Mouse (Mus musculus): ENCODE results near the gene Ccdc81. TPM values are rescaled to one million over a fixed set of nuclear protein-coding genes. Genes with fewer than 3 reads are reported as not detected.

Ccdc81 gene
- polyA plus RNA-seq, 2 experiments: not detected

GRCm38 (mm10) chr7:89843121-89843520 lies 60.3 kb downstream of the Ccdc81 start:
- no peak for DNase-seq (ENCODE audit: low read depth in 3 of 3, low spot score in 3 of 3)
- 25% methylated on average over 6 of the region's 6 CpGs for WGBS (ENCODE audit: insufficient replicate concordance)
- no peaks in the 10 kb centered on the region for H3K27me3 ChIP-seq (ENCODE audit: control insufficient read depth, insufficient read depth, low read length)

GRCm38 (mm10) chr7:89842404-89842715 lies 61.1 kb downstream of the Ccdc81 start:
- TF ChIP-seq CTCF (IDR thresholded peaks at IDR 0.05; ENCODE audit: low read depth): no peak
- TF ChIP-seq EP300 (IDR thresholded peaks at IDR 0.05; ENCODE audit: low read depth): no peak
- DNase-seq (ENCODE audit: low read depth in 3 of 3, low spot score in 3 of 3) (no peak), ATAC-seq (ENCODE audit: insufficient read depth) (no peak)
- no peak overlapping the region for H3K4me3 ChIP-seq (ENCODE audit: insufficient read depth in 1 of 2, low read depth in 2 of 2, low read length in 2 of 2)
- H3K9ac ChIP-seq (replicated peaks): no peak overlapping the region
- no peaks in the 10 kb centered on the region for H3K36me3 ChIP-seq (replicated peaks; ENCODE audit: control insufficient read depth, insufficient read depth, low read depth)
- no peaks in the 10 kb centered on the region for H3K4me1 ChIP-seq (replicated peaks; ENCODE audit: control insufficient read depth in 2 of 2, insufficient read depth in 2 of 2, low read length in 1 of 2)
- H3K27me3 ChIP-seq (ENCODE audit: control insufficient read depth, insufficient read depth, low read length): no peaks in the 10 kb centered on the region
- no peak overlapping the region for H3K27ac ChIP-seq
- no peaks in the 10 kb centered on the region for H3K9me3 ChIP-seq (ENCODE audit: control insufficient read depth, low read length)
- WGBS (ENCODE audit: insufficient replicate concordance): 76% methylated on average over 5 of the region's 5 CpGs
- no peak overlapping the region for H3K4me2 ChIP-seq (ENCODE audit: low read depth)

More at GRCm38 (mm10) chr7:89843121-89843520, 60.3 kb downstream of the Ccdc81 start:
- Histone ChIP-seq H3K4me3 (ENCODE audit: insufficient read depth in 1 of 2, low read depth in 2 of 2, low read length in 2 of 2) (no peak overlapping the region), H3K27ac (no peak overlapping the region), H3K9me3 (ENCODE audit: control insufficient read depth, low read length) (no peaks in the 10 kb centered on the region), H3K4me1 (replicated peaks; ENCODE audit: control insufficient read depth in 2 of 2, insufficient read depth in 2 of 2, low read length in 1 of 2) (no peaks in the 10 kb centered on the region), H3K36me3 (replicated peaks; ENCODE audit: control insufficient read depth, insufficient read depth, low read depth) (no peaks in the 10 kb centered on the region), H3K9ac (replicated peaks) (no peak overlapping the region), H3K4me2 (ENCODE audit: low read depth) (no peak overlapping the region)
- no peak for TF ChIP-seq CTCF (IDR thresholded peaks at IDR 0.05; ENCODE audit: low read depth)
- no peak for TF ChIP-seq EP300 (IDR thresholded peaks at IDR 0.05; ENCODE audit: low read depth)
- no peak for ATAC-seq (ENCODE audit: insufficient read depth)

- Histone ChIP-seq H3K36me3 (replicated peaks; ENCODE audit: control insufficient read depth, insufficient read depth, low read depth) (no peaks in the 10 kb centered on the region), H3K27ac (no peak overlapping the region), H3K4me1 (replicated peaks; ENCODE audit: control insufficient read depth in 2 of 2, insufficient read depth in 2 of 2, low read length in 1 of 2) (no peaks in the 10 kb centered on the region), H3K4me2 (ENCODE audit: low read depth) (no peak overlapping the region), H3K9ac (replicated peaks) (no peak overlapping the region), H3K4me3 (ENCODE audit: insufficient read depth in 1 of 2, low read depth in 2 of 2, low read length in 2 of 2) (no peak overlapping the region), H3K9me3 (ENCODE audit: control insufficient read depth, low read length) (no peaks in the 10 kb centered on the region), H3K27me3 (ENCODE audit: control insufficient read depth, insufficient read depth, low read length) (no peaks in the 10 kb centered on the region)
- peak; percentile 37 to 38 (median 38) for DNase-seq (ENCODE audit: low read depth in 3 of 3, low spot score in 3 of 3)
- 29% methylated on average over 15 of the region's 15 CpGs for WGBS (ENCODE audit: insufficient replicate concordance)
- TF ChIP-seq EP300 (IDR thresholded peaks at IDR 0.05; ENCODE audit: low read depth): no peak
- TF ChIP-seq CTCF (IDR thresholded peaks at IDR 0.05; ENCODE audit: low read depth): peak; percentile 70
- no peak for ATAC-seq (ENCODE audit: insufficient read depth)
Observed at GRCm38 (mm10) chr7:89841670-89842403, 61.6 kb downstream of the Ccdc81 start.

GRCm38 (mm10) chr7:89839721-89840120 lies 63.7 kb downstream of the Ccdc81 start:
- Histone ChIP-seq H3K4me2 (ENCODE audit: low read depth) (no peak overlapping the region), H3K4me1 (replicated peaks; ENCODE audit: control insufficient read depth in 2 of 2, insufficient read depth in 2 of 2, low read length in 1 of 2) (no peaks in the 10 kb centered on the region), H3K27ac (no peak overlapping the region), H3K36me3 (replicated peaks; ENCODE audit: control insufficient read depth, insufficient read depth, low read depth) (no peaks in the 10 kb centered on the region), H3K9me3 (ENCODE audit: control insufficient read depth, low read length) (no peaks in the 10 kb centered on the region), H3K9ac (replicated peaks) (no peak overlapping the region), H3K27me3 (ENCODE audit: control insufficient read depth, insufficient read depth, low read length) (no peaks in the 10 kb centered on the region), H3K4me3 (ENCODE audit: insufficient read depth in 1 of 2, low read depth in 2 of 2, low read length in 2 of 2) (no peak overlapping the region)
- 53% methylated on average over 8 of the region's 8 CpGs for WGBS (ENCODE audit: insufficient replicate concordance)
- DNase-seq (ENCODE audit: low read depth in 3 of 3, low spot score in 3 of 3) (no peak), ATAC-seq (ENCODE audit: insufficient read depth) (no peak)
- TF ChIP-seq CTCF (IDR thresholded peaks at IDR 0.05; ENCODE audit: low read depth) (no peak), EP300 (IDR thresholded peaks at IDR 0.05; ENCODE audit: low read depth) (no peak)

- Histone ChIP-seq H3K36me3 (replicated peaks; ENCODE audit: control insufficient read depth, insufficient read depth, low read depth) (no peaks in the 10 kb centered on the region), H3K4me2 (ENCODE audit: low read depth) (no peak overlapping the region), H3K4me1 (replicated peaks; ENCODE audit: control insufficient read depth in 2 of 2, insufficient read depth in 2 of 2, low read length in 1 of 2) (no peaks in the 10 kb centered on the region), H3K9me3 (ENCODE audit: control insufficient read depth, low read length) (no peaks in the 10 kb centered on the region), H3K27ac (no peak overlapping the region), H3K4me3 (ENCODE audit: insufficient read depth in 1 of 2, low read depth in 2 of 2, low read length in 2 of 2) (no peak overlapping the region), H3K27me3 (ENCODE audit: control insufficient read depth, insufficient read depth, low read length) (no peaks in the 10 kb centered on the region), H3K9ac (replicated peaks) (no peak overlapping the region)
- no peak for TF ChIP-seq CTCF (IDR thresholded peaks at IDR 0.05; ENCODE audit: low read depth)
- no peak for TF ChIP-seq EP300 (IDR thresholded peaks at IDR 0.05; ENCODE audit: low read depth)
- DNase-seq (ENCODE audit: low read depth in 3 of 3, low spot score in 3 of 3) (no peak), ATAC-seq (ENCODE audit: insufficient read depth) (no peak)
- WGBS (ENCODE audit: insufficient replicate concordance): 32% methylated on average over 4 of the region's 4 CpGs
Observed at GRCm38 (mm10) chr7:89837841-89838240, 65.6 kb downstream of the Ccdc81 start.
